In genomic region chr3:55949994-55950393, GRCm38 (mm10) we compare ENCODE assay signal across 20 mouse cellular contexts.
DNase-seq lines count a peak whose midpoint lies in the region; ATAC-seq and TF ChIP-seq lines count a peak whose summit lies in the region.
"Had no signal": no experiment of that assay in that cellular context is flagged by ENCODE, and none has a peak within 500 bp of the region (broad histone marks: within the 10 kb centered on the region; RNA-seq: fewer than 3 reads in every experiment).

No protein-coding gene starts in this region.

- no peak for TF ChIP-seq CTCF in intestine, postnatal 0 days (IDR thresholded peaks at IDR 0.05; ENCODE audit: low read depth)

- H3K27me3 ChIP-seq in hindbrain, embryonic 14.5 days (ENCODE audit: control insufficient read depth, insufficient read depth, low read length): no peaks in the 10 kb centered on the region
- no peaks in the 10 kb centered on the region for H3K27me3 ChIP-seq in hindbrain, embryonic 12.5 days
- H3K27me3 ChIP-seq in intestine, embryonic 15.5 days (replicated peaks): no peaks in the 10 kb centered on the region
- H3K27me3 ChIP-seq in intestine, postnatal 0 days (replicated peaks; ENCODE audit: control insufficient read depth, insufficient read depth, low read length): no peaks in the 10 kb centered on the region
- H3K27me3 ChIP-seq in midbrain, embryonic 14.5 days (ENCODE audit: control insufficient read depth, insufficient read depth, low read length): no peaks in the 10 kb centered on the region
- H3K27me3 ChIP-seq: embryonic facial prominence, embryonic 15.5 days; forebrain, embryonic 13.5 days; heart, embryonic 12.5 days; hindbrain, embryonic 15.5 days had no signal

- no peak overlapping the region for H3K4me2 ChIP-seq in hindbrain, embryonic 14.5 days (replicated peaks)
- H3K4me2 ChIP-seq in hindbrain, embryonic 12.5 days (replicated peaks): no peak overlapping the region
- no peak overlapping the region for H3K4me2 ChIP-seq in intestine, embryonic 15.5 days (replicated peaks)
- no peak overlapping the region for H3K4me2 ChIP-seq in intestine, postnatal 0 days (replicated peaks; ENCODE audit: low read depth)
- no peak overlapping the region for H3K4me2 ChIP-seq in midbrain, embryonic 14.5 days (ENCODE audit: low read length)
- H3K4me2 ChIP-seq: embryonic facial prominence, embryonic 15.5 days; forebrain, embryonic 13.5 days; heart, embryonic 12.5 days; hindbrain, embryonic 15.5 days had no signal

- DNase-seq in hindbrain, embryonic 14.5 days (ENCODE audit: low spot score): no peak
- peak; percentile 20 for DNase-seq in retina, embryonic 14.5 days (ENCODE audit: low spot score)
- no peak for DNase-seq in midbrain, embryonic 14.5 days
- DNase-seq in kidney, adult 18-20 months: no peak
- DNase-seq: adrenal gland, adult 2 months; adrenal gland, postnatal 36 days; cerebellum, adult 11 months; cerebellum, adult 8-10 months; cerebellum, postnatal 14 days; embryo, embryonic 11 days; gastrocnemius, adult 2 months; gastrocnemius, postnatal 25 days had no signal

- H3K4me3 ChIP-seq in hindbrain, embryonic 14.5 days (replicated peaks; ENCODE audit: low read length): no peak overlapping the region
- no peak overlapping the region for H3K4me3 ChIP-seq in hindbrain, embryonic 12.5 days
- H3K4me3 ChIP-seq in intestine, embryonic 15.5 days (replicated peaks): no peak overlapping the region
- no peak overlapping the region for H3K4me3 ChIP-seq in intestine, postnatal 0 days (ENCODE audit: low read depth, low read length)
- no peak overlapping the region for H3K4me3 ChIP-seq in midbrain, embryonic 14.5 days (replicated peaks; ENCODE audit: low read depth, low read length)
- H3K4me3 ChIP-seq: embryonic facial prominence, embryonic 15.5 days; erythroblast, embryonic 14.5 days; forebrain, embryonic 13.5 days; gastrocnemius, adult 2 months; heart, embryonic 12.5 days; hindbrain, embryonic 15.5 days had no signal

- no peak overlapping the region for H3K27ac ChIP-seq in hindbrain, embryonic 14.5 days
- H3K27ac ChIP-seq in hindbrain, embryonic 12.5 days: no peak overlapping the region
- H3K27ac ChIP-seq in intestine, embryonic 15.5 days: no peak overlapping the region
- no peak overlapping the region for H3K27ac ChIP-seq in intestine, postnatal 0 days (ENCODE audit: low read depth, low read length)
- no peak overlapping the region for H3K27ac ChIP-seq in midbrain, embryonic 14.5 days (replicated peaks; ENCODE audit: low read depth, low read length)
- H3K27ac ChIP-seq: embryonic facial prominence, embryonic 15.5 days; forebrain, embryonic 13.5 days; gastrocnemius, adult 2 months; hindbrain, embryonic 15.5 days had no signal

- H3K9me3 ChIP-seq in hindbrain, embryonic 14.5 days (ENCODE audit: control insufficient read depth, low read length): no peaks in the 10 kb centered on the region
- H3K9me3 ChIP-seq in hindbrain, embryonic 12.5 days (replicated peaks): no peaks in the 10 kb centered on the region
- H3K9me3 ChIP-seq in intestine, embryonic 15.5 days: no peaks in the 10 kb centered on the region
- no peaks in the 10 kb centered on the region for H3K9me3 ChIP-seq in intestine, postnatal 0 days (ENCODE audit: control insufficient read depth)
- H3K9me3 ChIP-seq in midbrain, embryonic 14.5 days (ENCODE audit: control insufficient read depth, low read length): no peaks in the 10 kb centered on the region
- H3K9me3 ChIP-seq: embryonic facial prominence, embryonic 15.5 days; forebrain, embryonic 13.5 days; heart, embryonic 12.5 days; hindbrain, embryonic 15.5 days had no signal

- 75% methylated on average over 5 of the region's 5 CpGs for WGBS in hindbrain, embryonic 14.5 days
- 78% methylated on average over 5 of the region's 5 CpGs for WGBS in hindbrain, embryonic 12.5 days
- WGBS in intestine, embryonic 15.5 days: 74% methylated on average over 5 of the region's 5 CpGs
- 35% methylated on average over 5 of the region's 5 CpGs for WGBS in intestine, postnatal 0 days
- 92% methylated on average over 5 of the region's 5 CpGs for WGBS in midbrain, embryonic 14.5 days

- ATAC-seq in hindbrain, embryonic 14.5 days (ENCODE audit: low FRiP score): 0 out of 2 replicates have a peak, but pooled peaks have one; percentile 37
- no peak for ATAC-seq in hindbrain, embryonic 12.5 days (ENCODE audit: low FRiP score)
- ATAC-seq in intestine, embryonic 15.5 days: peak; percentile 49; the same call in 1 of the 2 replicates
- ATAC-seq in intestine, postnatal 0 days: peak; percentile 60
- no peak for ATAC-seq in midbrain, embryonic 14.5 days (ENCODE audit: low FRiP score, low TSS enrichment)
- ATAC-seq: forebrain, embryonic 13.5 days had no signal

- H3K36me3 ChIP-seq in hindbrain, embryonic 14.5 days (replicated peaks; ENCODE audit: control insufficient read depth, insufficient read depth): peaks cover 34% of the 10 kb centered on the region
- peaks cover 7% of the 10 kb centered on the region; the same call in 1 of the 2 replicates for H3K36me3 ChIP-seq in hindbrain, embryonic 12.5 days
- no peaks in the 10 kb centered on the region for H3K36me3 ChIP-seq in intestine, embryonic 15.5 days
- no peaks in the 10 kb centered on the region for H3K36me3 ChIP-seq in intestine, postnatal 0 days (ENCODE audit: control insufficient read depth, insufficient read depth)
- H3K36me3 ChIP-seq in midbrain, embryonic 14.5 days (ENCODE audit: control insufficient read depth, insufficient read depth, low read length): peaks cover 12% of the 10 kb centered on the region

- H3K9ac ChIP-seq in hindbrain, embryonic 14.5 days: no peak overlapping the region
- H3K9ac ChIP-seq in hindbrain, embryonic 12.5 days: no peak overlapping the region
- H3K9ac ChIP-seq in intestine, embryonic 15.5 days: no peak overlapping the region
- H3K9ac ChIP-seq in intestine, postnatal 0 days (ENCODE audit: low read depth, low read length): no peak overlapping the region
- no peak overlapping the region for H3K9ac ChIP-seq in midbrain, embryonic 14.5 days (replicated peaks; ENCODE audit: low read length)
- H3K9ac ChIP-seq: embryonic facial prominence, embryonic 15.5 days; forebrain, embryonic 13.5 days; heart, embryonic 12.5 days; hindbrain, embryonic 15.5 days had no signal

- 0 out of 2 replicates have a peak, but pooled peaks cover 3% of the 10 kb centered on the region for H3K4me1 ChIP-seq in hindbrain, embryonic 14.5 days (replicated peaks; ENCODE audit: control insufficient read depth, insufficient read depth, low read length)
- no peaks in the 10 kb centered on the region for H3K4me1 ChIP-seq in hindbrain, embryonic 12.5 days
- H3K4me1 ChIP-seq in intestine, embryonic 15.5 days (replicated peaks): no peaks in the 10 kb centered on the region
- H3K4me1 ChIP-seq in intestine, postnatal 0 days (replicated peaks; ENCODE audit: control insufficient read depth, insufficient read depth, low read length): no peaks in the 10 kb centered on the region
- no peaks in the 10 kb centered on the region for H3K4me1 ChIP-seq in midbrain, embryonic 14.5 days (ENCODE audit: control insufficient read depth, insufficient read depth, low read length)
- H3K4me1 ChIP-seq: embryonic facial prominence, embryonic 15.5 days; forebrain, embryonic 13.5 days; heart, embryonic 12.5 days; hindbrain, embryonic 15.5 days had no signal

Comparison
In these comparisons a context has a peak if more than half of its experiments do, and no peak if none do; other contexts are left out.
1. ATAC-seq: peak in hindbrain, embryonic 14.5 days (single experiment), intestine, embryonic 15.5 days (single experiment) and intestine, postnatal 0 days (single experiment); none in hindbrain, embryonic 12.5 days (single experiment) and midbrain, embryonic 14.5 days (single experiment).